Mouse (Mus musculus): ENCODE results near the gene B3gnt8.

The B3gnt8 gene

GRCm38 (mm10) chr7:25626509-25627430 is at the start of gene B3gnt8:
TSS of gene B3gnt8 (plus strand) at chr7:25626654.
- in situ Hi-C loops (cut with MseI, MboI): no loop called here

- in situ Hi-C loops (cut with MseI, MboI): loop anchor here in 1 of 2 experiments (10.0 kb wide), 1 partner anchor 742 kb away; no protein-coding TSS in a partner anchor
These were observed 49.5 kb upstream of the B3gnt8 start for GRCm38 (mm10) chr7:25576793-25577437.

- in situ Hi-C loops (cut with MseI, MboI): loop anchor here in 1 of 2 experiments (10.0 kb wide), 1 partner anchor 745 kb away; no protein-coding TSS in a partner anchor
These were observed 47.0 kb upstream of the B3gnt8 start for GRCm38 (mm10) chr7:25579441-25579840.

- in situ Hi-C loops (cut with MseI, MboI): no loop called here
These were observed 44.1 kb upstream of the B3gnt8 start for GRCm38 (mm10) chr7:25582301-25582810.

- in situ Hi-C loops (cut with MseI, MboI): no loop called here
These were observed 41.8 kb upstream of the B3gnt8 start for GRCm38 (mm10) chr7:25584651-25585050.

- in situ Hi-C loops (cut with MseI, MboI): no loop called here
These were observed 40.9 kb upstream of the B3gnt8 start for GRCm38 (mm10) chr7:25585351-25586204.

- in situ Hi-C loops (cut with MseI, MboI): no loop called here
These were observed 35.2 kb upstream of the B3gnt8 start for GRCm38 (mm10) chr7:25591226-25591625.

- in situ Hi-C loops (cut with MseI, MboI): no loop called here
These were observed 32.6 kb upstream of the B3gnt8 start for GRCm38 (mm10) chr7:25593859-25594258.

- in situ Hi-C loops (cut with MseI, MboI): loop anchor here (5.0 to 10.0 kb wide), 3 partner anchors 117 to 175 kb away; no protein-coding TSS in a partner anchor
These were observed 26.8 kb upstream of the B3gnt8 start for GRCm38 (mm10) chr7:25599663-25600062.

- in situ Hi-C loops (cut with MseI, MboI): loop anchor here in 1 of 2 experiments (10.0 kb wide), 1 partner anchor 176 kb away; no protein-coding TSS in a partner anchor
These were observed 25.8 kb upstream of the B3gnt8 start for GRCm38 (mm10) chr7:25600666-25601065.

GRCm38 (mm10) chr7:25601346-25601745 is 25.1 kb upstream of the B3gnt8 start:
- in situ Hi-C loops (cut with MseI, MboI): loop anchor here in 1 of 2 experiments (10.0 kb wide), 1 partner anchor 177 kb away; no protein-coding TSS in a partner anchor

GRCm38 (mm10) chr7:25606625-25607063 is 19.8 kb upstream of the B3gnt8 start:
- in situ Hi-C loops (cut with MseI, MboI): loop anchor here in 1 of 2 experiments (10.0 kb wide), 1 partner anchor 182 kb away; no protein-coding TSS in a partner anchor

- in situ Hi-C loops (cut with MseI, MboI): loop anchor here in 1 of 2 experiments (10.0 kb wide), 1 partner anchor 182 kb away; no protein-coding TSS in a partner anchor
These were observed 19.3 kb upstream of the B3gnt8 start for GRCm38 (mm10) chr7:25607196-25607595.

- in situ Hi-C loops (cut with MseI, MboI): no loop called here
These were observed 16.4 kb upstream of the B3gnt8 start for GRCm38 (mm10) chr7:25610056-25610455.

- in situ Hi-C loops (cut with MseI, MboI): no loop called here
These were observed 15.0 kb upstream of the B3gnt8 start for GRCm38 (mm10) chr7:25611501-25611900.

GRCm38 (mm10) chr7:25614086-25614485 is 12.4 kb upstream of the B3gnt8 start:
- in situ Hi-C loops (cut with MseI, MboI): no loop called here

GRCm38 (mm10) chr7:25614831-25615705 is 11.4 kb upstream of the B3gnt8 start:
- in situ Hi-C loops (cut with MseI, MboI): no loop called here

GRCm38 (mm10) chr7:25615706-25616011 is 10.8 kb upstream of the B3gnt8 start, which contains the start of gene Erich4:
TSS of gene Erich4 (minus strand) at chr7:25615892.
- in situ Hi-C loops (cut with MseI, MboI): no loop called here

GRCm38 (mm10) chr7:25617376-25618160 is 8.9 kb upstream of the B3gnt8 start:
- in situ Hi-C loops (cut with MseI, MboI): no loop called here

All from mouse trophoblast stem cell (cell line).